Mouse (Mus musculus) ES-Bruce4 (cell line): ENCODE data around the gene Zfp593. TPM values are rescaled to one million over a fixed set of nuclear protein-coding genes. Genes with fewer than 3 reads are reported as not detected.

ENCODE experiments used
- H3K27ac ChIP-seq: 2 replicates; pipeline ENCODE4 v1.5.1; 2012; ENCODE audit warnings: low read length, inconsistent platforms; ENCODE audit not compliant: insufficient read depth
- H3K27me3 ChIP-seq: 2 replicates; pipeline ENCODE4 v1.6.1; 2012; ENCODE audit warnings: mild to moderate bottlenecking, low read length, inconsistent platforms; ENCODE audit not compliant: control insufficient read depth, poor library complexity, insufficient read depth, severe bottlenecking
- H3K36me3 ChIP-seq: 2 replicates; pipeline ENCODE4 v1.6.1; 2012; ENCODE audit warnings: inconsistent platforms, mild to moderate bottlenecking, low read length, moderate library complexity; ENCODE audit not compliant: control insufficient read depth, poor library complexity, insufficient read depth, severe bottlenecking
- H3K4me1 ChIP-seq: one replicate; pipeline ENCODE4 v1.8.1; 2011; ENCODE audit warnings: low read length; ENCODE audit not compliant: control insufficient read depth, insufficient read depth
- H3K4me3 ChIP-seq: 2 replicates; pipeline ENCODE4 v1.5.1; 2011; ENCODE audit warnings: low read depth, mild to moderate bottlenecking, low read length
- H3K9ac ChIP-seq: 2 replicates; pipeline ENCODE4 v1.6.1; 2012; ENCODE audit warnings: low read depth, mild to moderate bottlenecking, inconsistent platforms; ENCODE audit not compliant: poor library complexity, severe bottlenecking
- H3K9me3 ChIP-seq: replicated peaks from 2 replicates; pipeline ENCODE4 v1.6.1; 2012; ENCODE audit warnings: mild to moderate bottlenecking, low read length, inconsistent platforms; ENCODE audit not compliant: control insufficient read depth, poor library complexity, insufficient read depth, severe bottlenecking
- CTCF ChIP-seq: IDR thresholded peaks from one replicate; pipeline ENCODE4 v1.8.1; 2011; ENCODE audit warnings: low read depth, low read length
- EP300 ChIP-seq: IDR thresholded peaks from 2 replicates; pipeline ENCODE4 v1.6.1; 2011; ENCODE audit warnings: low read depth, low read length; ENCODE audit not compliant: insufficient read depth
- POLR2A ChIP-seq: IDR thresholded peaks from one replicate; pipeline ENCODE4 v1.8.1; 2011; ENCODE audit warnings: low read length; ENCODE audit not compliant: insufficient read depth
- polyA plus RNA-seq: library from polyadenylated mRNA; stranded (reverse); fragments of >200 nt; gene quantifications from 2 replicates; pipeline ENCODE4 v1.2.4, GENCODE M21; 2011; ENCODE audit warnings: low read depth; ENCODE audit not compliant: missing spikeins, insufficient read depth, insufficient read length

Gene Zfp593
- polyA plus RNA-seq, 1 experiment = 17.2 TPM

DNA sequence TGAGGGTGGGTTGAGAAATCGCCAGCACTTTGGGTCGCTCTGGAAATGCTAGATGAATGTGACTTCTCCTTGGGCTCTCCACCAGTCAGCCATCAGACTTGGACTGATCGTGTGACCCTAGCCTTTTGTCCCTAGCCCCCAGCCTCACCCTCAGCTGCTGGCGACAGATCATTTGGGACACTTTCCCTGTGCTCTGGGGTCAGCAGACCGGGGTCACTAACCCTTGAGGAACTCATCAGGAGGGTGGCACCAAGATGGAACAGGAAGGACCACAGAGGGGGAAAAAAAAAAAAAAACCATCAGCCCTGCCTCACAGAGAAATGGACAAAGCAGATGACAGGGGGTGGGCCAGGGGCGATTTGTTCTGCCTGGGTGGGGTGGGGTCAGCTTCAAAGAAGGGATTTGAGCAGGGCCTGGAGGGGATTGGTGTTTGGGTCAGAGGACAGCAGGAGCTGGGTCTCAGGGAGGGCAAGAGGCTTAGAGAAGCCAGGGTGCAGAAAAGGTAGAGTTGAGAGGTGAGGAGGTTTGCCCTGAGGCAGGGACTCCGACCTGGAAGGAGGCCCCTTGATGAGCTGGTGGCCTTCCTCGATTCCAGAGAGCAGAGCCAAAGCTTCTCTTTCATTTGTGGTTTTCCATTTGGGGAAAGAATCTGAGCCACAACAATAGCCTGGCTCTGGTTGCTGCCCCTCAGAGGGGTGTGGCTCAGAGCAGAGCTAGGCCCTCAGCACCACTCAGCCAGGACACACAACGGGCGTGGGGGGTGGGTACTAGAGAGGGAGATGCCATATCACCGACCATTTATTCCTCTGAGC, 12.0 kb upstream of the Zfp593 start:
- Histone ChIP-seq H3K9ac (no peak overlapping the region), H3K27ac (no peak overlapping the region), H3K4me3 (no peak overlapping the region), H3K4me1 (peaks cover 11% of the 10 kb centered on the region), H3K36me3 (no peaks in the 10 kb centered on the region), H3K27me3 (no peaks in the 10 kb centered on the region), H3K9me3 (no peaks in the 10 kb centered on the region)
- TF ChIP-seq POLR2A (no peak), CTCF (no peak), EP300 (0 out of 2 replicates have a peak, but pooled peaks have one; percentile 9)

DNA sequence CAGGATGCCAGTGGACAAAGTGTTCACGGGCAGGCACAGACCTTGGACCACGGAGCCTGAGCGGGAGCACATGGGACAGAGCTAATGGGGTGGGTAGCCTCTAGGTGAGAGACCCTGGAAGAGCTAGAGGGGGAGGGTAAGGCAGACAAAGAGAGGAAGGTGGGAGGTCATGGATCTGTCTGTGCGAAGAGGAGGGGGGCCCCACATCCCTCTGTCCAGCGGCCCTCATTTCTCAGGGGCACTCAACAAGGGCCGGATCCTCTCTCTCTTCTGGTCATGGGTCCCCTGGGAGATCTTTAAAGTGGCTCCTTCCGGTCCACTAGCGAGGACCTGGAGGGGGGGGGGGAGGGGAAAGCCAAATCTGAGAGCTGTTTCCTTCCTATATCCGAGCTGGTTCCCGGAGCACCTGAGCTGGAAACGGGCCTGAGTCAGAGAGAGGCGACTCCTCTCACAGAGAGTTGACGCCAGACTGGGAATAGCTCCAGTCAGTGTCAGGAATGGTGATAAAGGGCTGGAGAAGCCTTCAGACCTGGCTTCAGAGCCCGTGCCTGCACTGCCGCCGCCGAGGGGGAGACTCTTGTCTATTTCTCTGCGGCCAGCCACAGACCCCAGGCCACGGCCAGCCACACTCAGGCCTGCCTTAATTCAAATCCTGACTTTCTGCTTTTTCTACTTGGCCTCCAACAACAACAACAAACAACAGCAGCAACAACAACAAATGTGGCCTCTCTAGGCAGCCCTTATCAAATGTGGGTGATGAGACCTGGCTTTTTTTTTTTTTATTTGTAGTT, 11.2 kb upstream of the Zfp593 start:
- H3K27ac ChIP-seq = no peak overlapping the region
- H3K9ac ChIP-seq = no peak overlapping the region; the same call in 1 of the 2 replicates
- no peaks in the 10 kb centered on the region for H3K27me3 ChIP-seq
- no peak overlapping the region for H3K4me3 ChIP-seq
- H3K4me1 ChIP-seq = peaks cover 11% of the 10 kb centered on the region
- H3K36me3 ChIP-seq = no peaks in the 10 kb centered on the region
- H3K9me3 ChIP-seq = no peaks in the 10 kb centered on the region
- no peak for TF ChIP-seq POLR2A
- no peak for TF ChIP-seq EP300
- no peak for TF ChIP-seq CTCF

DNA sequence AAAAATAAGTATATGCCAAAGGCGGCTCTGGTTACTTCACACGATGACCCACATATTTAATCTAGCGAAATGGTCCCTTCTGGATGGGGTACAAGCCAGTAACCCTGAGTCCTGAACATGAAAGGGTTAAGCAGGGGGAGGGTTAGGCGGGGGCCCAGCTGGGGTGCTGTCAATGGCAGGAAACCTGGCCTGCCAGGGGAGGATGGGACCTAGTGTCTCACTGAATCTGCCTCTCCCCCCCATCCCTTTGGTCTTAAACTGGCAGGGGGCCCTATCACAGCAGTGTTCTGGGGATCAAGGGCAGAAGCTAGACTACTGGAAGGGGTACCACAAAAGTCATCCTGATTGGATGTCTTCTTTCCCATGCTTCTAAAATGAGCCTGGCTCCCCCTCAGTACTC, 10.5 kb upstream of the Zfp593 start:
- no peaks in the 10 kb centered on the region for H3K9me3 ChIP-seq
- peaks cover 11% of the 10 kb centered on the region for H3K4me1 ChIP-seq
- H3K4me3 ChIP-seq = no peak overlapping the region
- peaks cover 4% of the 10 kb centered on the region; the same call in 1 of the 2 replicates for H3K27me3 ChIP-seq
- no peak overlapping the region for H3K9ac ChIP-seq
- TF ChIP-seq CTCF (no peak), POLR2A (no peak), EP300 (no peak)
- H3K36me3 ChIP-seq = no peaks in the 10 kb centered on the region
- H3K27ac ChIP-seq = no peak overlapping the region

DNA sequence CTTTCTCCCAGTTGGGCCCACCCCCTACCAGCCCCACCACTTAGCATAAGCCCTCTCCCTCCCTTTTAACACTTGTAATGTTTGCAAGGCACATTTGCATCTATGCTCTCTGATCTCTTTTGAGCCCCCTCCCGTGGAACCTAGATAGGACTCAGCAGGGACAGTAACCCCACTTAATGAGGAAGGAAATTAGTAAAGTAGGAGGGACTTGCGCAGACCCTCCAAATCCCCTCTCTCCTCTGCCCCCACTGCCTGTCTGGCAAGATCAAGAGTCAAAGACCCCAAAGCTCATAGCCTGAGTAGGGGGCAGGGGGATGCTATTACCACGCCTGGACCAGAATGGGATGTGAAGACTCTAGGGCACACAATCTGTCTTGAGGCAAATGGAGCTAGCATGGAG, 9.4 kb upstream of the Zfp593 start:
- H3K4me1 ChIP-seq = peaks cover 11% of the 10 kb centered on the region
- TF ChIP-seq CTCF (no peak), EP300 (no peak), POLR2A (no peak)
- H3K27me3 ChIP-seq = peaks cover 9% of the 10 kb centered on the region
- H3K27ac ChIP-seq = no peak overlapping the region
- H3K36me3 ChIP-seq = no peaks in the 10 kb centered on the region
- H3K9me3 ChIP-seq = no peaks in the 10 kb centered on the region
- no peak overlapping the region for H3K4me3 ChIP-seq
- no peak overlapping the region for H3K9ac ChIP-seq

DNA sequence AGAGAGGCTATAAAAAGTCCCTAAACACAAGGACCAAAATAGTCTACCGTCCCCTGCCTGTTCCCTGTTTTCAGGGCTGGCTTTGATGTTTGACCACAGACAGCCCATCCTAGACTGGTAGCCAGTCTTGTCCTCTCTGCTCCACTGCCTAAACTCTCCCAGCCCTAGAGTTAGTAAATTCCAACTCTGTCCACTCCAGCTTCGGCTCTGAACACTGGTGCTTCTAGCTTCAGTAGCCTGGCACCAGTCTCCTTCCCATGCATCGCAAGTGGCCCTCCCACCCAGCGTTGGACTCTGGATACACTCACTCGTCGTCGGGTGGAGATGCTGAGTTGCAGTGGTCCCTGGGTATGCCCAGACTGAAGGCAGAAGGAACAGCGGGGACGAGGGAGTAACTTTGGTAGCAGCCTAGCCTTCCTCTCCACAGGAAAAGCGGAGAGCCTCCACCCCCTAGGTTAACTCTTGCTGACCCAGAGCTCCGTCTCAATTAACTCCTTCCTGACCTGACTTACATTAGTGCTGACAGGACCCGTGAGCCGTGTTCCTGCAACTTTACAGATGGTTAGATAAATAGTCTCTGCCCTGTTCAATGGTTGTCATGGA, 8.4 kb upstream of the Zfp593 start, which contains the start of gene Grrp1:
Gene Grrp1 (minus strand): TSS at position 385 of the 603 bp plus-strand sequence.
- Histone ChIP-seq H3K27me3 (peaks cover 9% of the 10 kb centered on the region), H3K9ac (no peak within 1 kb of the TSS), H3K4me3 (no peak within 1 kb of the TSS), H3K9me3 (no peaks in the 10 kb centered on the region), H3K4me1 (peaks cover 11% of the 10 kb centered on the region), H3K36me3 (no peaks in the 10 kb centered on the region), H3K27ac (no peak within 1 kb of the TSS)
- TF ChIP-seq CTCF = no peak
- TF ChIP-seq POLR2A = no peak
- TF ChIP-seq EP300 = no peak
